Mouse (Mus musculus) thymus, postnatal 0 days (tissue): Measurements from ENCODE around the gene Uqcr10. TPM values are rescaled to one million over a fixed set of nuclear protein-coding genes. Genes with fewer than 3 reads are reported as not detected.
"Not testable (repeated sequence)": the region's sequence is repeated elsewhere in the genome, so short reads cannot be mapped to it uniquely, and the experiment has no call there.

Source experiments
- DNase-seq: peaks from one replicate; pipeline ENCODE4 v3.0.0-alpha.2; 2015; ENCODE audit warnings: low spot score
- polyA plus RNA-seq: library from polyadenylated mRNA; unstranded; fragments of >200 nt; fragmentation: Nextera tagmentation; extraction: Ambion mirVana; gene quantifications from 2 replicates; pipeline ENCODE4 v1.2.1, GENCODE M21; 2015

Gene Uqcr10
- polyA plus RNA-seq, 1 experiment from 2014 or later: 1,084 TPM

DNA sequence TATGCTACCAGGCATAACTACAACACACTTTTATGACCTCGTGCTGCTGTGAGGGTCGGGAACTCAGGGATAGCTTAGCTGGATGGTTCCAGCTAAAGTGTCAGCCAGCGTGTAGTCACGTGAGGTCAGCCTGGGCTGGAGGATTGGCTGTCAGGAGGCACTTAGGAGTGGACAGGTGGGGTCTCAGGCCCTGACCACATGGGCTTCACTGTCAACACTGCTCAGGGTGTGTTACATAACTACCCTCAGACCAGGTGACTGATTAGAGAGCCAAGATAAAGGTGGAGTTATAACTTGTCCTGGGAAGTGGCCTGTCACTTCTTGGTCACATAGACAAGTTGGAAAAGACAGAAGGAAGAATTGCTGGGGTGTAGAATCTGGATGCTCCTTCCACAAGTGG lies 11.5 kb upstream of the Uqcr10 start:
- no peak for DNase-seq

DNA sequence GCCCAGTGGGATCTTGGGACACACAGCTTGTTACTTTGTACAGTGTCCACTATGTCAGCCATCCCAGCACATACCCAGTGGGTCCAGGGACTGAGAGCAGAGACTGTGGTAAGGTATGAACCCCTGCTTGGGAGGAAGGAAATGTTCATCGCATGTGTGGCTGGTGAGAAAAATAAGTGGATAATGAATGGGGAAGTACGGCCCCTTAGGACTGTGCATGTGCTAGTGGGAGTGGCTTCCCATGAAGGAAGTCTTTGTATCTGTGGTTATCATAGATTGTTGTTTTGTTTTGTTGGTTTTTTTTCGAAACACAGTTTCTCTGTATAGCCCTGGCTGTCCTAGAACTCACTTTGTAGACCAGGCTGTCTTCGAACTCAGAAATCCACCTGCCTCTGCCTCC lies 10.6 kb upstream of the Uqcr10 start:
- no peak for DNase-seq

DNA sequence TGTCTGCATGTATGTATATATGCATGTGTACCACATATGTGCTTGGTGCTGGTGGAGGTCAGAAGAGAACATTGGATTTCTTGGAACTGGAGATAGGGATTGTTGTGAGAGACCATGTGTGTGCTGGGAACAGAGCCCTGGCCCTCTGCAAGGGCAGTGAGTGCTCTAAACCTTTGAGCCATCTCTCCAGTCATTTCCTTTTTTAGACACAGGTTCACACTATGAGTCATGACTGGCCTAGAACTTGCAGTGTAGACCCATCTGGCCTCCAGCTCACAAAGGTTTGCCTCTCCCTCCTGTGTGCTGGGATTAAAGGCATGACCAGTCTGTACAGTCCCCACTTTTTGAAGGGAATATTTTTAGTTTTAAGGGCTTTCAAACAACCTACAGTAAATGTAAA lies 8.7 kb upstream of the Uqcr10 start:
- DNase-seq: no peak

DNA sequence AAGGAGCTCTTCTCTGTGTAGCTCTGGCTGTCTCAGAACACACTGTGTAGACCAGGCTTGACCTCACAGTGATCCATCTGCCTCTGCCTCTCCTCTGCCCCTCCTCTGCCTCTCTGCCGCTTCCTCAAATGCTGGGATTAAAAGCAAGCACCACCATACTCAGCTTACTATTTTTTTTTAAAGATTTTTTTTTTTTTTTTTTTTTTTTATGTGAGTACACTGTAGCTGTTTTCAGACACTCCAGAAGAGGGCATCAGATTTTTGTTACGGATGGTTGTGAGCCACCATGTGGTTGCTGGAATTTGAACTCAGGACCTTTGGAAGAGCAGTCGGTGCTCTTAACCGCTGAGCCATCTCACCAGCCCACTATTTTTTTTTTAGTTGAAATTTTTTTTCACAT lies 6.0 kb upstream of the Uqcr10 start:
- not testable (repeated sequence) for DNase-seq

DNA sequence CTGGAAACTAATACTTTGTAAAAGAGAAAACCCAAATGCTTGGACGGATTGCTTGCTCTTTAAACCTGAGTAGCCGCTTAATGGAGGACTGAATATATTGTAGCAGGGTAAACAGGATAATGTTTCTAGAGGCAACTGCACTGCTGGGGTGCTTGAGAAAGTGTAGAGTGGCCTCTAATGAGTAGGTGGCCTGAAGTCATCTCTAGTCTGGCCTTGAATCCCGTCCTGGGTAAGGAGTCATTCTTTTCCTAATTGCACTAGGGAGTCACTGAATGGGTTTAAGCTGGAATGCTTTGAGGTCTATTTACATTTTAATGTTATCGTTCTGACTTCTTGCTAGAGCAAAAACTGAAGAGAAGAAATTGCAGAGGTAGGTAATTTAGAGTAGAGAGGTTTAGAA lies 1.0 kb upstream of the Uqcr10 start:
- no peak for DNase-seq

DNA sequence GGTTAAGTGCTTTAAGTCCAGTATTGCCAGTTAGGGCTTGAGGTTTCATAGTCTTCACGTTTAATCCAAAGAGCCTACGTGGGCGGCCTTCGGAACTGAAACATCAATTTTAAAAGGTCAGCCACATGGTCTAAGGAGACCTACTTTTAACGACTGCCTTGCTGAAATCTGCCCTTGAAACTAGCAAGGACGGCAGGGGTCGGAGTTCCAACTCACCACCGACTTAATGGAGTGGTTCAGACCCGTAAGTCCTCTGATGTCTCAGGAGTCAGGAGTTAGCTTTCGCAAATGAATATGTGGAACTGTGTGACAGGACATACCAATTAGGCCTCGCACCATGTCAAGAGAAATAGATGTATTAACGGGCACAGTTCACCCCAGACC lies 462 bp downstream of the Uqcr10 start:
- DNase-seq: no peak

DNA sequence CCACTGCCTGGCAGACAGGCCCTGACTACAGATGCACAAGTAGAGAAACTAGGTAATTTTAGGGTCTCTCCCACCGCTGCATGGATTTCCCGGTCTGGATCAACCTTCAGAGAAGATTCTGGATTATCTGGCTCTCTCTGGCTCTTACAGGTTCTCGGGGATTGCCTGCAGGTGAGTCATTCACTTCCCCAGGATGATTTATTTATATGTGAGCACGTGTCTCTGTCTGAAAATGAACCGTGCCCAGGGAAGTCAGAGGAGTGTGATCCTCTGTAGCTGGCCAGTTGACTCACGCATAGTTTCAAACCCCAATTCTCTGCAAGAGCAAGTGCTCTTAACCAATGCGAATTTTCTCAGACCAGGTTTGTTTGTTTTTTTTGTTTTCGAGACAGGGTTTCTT lies 3.4 kb downstream of the Uqcr10 start:
- no peak for DNase-seq

DNA sequence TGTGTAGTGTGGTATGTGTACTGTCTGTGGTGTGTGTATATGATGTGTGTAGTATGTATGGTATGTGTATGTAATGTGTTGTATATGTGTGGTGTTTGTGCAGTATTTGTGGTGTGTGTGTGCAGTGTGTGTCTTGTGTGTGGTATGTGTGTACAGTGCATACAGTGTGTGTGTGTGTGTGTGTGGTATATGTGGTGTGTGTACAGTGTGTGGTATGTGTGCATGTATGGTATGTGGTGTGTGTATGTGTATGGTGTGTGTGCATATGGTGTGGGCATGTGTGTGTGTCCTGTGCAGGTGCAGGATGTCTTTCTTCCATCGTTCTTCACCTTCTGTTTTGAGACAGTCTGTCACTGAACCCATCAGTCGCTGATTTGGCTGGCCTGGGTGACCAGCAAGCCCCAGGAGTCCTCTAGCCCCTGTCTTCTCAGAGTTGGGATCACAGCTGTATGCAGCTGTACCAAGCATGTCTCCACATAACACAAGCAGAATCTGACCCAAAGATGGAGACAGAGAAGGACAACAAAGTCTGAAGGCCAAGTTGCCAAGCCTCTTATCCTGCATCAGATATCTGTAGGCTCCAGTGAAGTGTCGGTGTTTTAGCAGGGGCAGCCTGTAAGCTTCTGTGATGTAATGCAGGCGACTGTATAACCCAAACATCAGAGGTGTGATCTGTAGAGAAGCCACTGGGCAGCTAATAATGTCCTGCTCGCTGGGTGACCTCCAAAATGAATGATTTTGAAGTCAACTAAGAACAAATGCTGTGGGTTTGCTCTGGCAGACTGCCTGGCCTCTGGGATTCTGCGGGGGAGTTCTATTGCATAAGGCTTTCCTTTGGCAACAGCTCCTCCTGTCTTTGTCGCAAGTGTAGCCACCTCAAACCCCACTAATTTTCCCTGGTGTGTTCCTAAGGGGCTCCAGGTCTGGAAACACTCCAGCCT lies 6.8 kb downstream of the Uqcr10 start:
- DNase-seq: no peak

DNA sequence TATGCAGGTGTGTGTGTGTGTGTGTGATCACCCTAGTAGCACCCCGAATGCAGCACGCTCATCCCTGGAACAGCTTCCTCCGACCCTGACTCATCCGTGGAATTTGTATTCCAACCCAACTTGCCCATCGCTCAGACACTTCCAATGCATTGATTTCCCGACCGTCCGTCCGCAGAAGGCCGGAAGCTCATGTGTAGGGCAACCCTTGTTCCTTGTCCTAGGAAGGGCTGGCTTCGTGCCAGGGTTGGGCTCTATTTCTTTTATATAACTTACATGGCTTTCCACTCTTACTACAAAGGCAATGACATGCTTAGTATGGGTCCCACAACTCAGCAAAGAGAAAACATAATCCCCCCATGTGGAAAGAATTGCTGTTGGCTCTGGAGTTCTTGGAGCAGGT lies 12.0 kb downstream of the Uqcr10 start:
- DNase-seq: no peak

DNA sequence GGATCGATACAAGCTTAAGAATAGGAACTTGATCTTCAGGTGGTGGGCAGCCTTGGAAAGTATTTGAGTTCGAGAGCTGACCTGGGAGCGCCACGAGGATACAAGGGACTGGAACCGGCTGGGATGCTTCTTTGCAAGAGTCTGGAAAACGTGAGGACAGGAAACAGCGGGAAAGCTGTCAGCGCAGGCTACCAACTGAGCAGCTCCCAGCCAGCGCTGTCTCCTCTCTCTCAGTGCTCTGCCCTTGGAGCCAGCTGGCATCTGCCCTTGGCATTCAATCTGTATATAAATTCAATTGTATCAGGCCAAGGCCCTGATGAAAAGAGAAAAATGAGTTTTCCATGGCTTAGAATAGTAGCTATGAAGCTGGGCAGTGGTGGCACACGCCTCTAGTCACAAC lies 12.9 kb downstream of the Uqcr10 start:
- DNase-seq: no peak

DNA sequence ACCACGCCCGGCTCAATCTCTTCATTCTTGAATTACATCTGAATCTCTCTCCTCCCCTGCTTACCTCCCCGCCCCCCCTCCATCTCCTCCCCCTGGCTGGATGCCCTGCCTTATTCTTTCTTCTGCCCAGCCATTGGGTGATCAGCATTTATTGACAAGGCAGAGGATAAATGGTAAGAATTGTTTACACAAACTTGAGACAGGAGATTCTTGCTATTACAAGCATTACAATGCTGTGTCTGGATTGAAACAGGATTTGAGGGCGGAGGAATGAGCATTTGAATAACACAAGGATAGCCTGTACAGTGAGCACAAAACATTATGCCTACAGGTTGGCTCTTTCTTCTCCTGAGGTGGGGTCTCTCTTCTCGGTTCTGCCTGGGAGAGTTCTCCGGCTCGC lies 13.8 kb downstream of the Uqcr10 start:
- no peak for DNase-seq

DNA sequence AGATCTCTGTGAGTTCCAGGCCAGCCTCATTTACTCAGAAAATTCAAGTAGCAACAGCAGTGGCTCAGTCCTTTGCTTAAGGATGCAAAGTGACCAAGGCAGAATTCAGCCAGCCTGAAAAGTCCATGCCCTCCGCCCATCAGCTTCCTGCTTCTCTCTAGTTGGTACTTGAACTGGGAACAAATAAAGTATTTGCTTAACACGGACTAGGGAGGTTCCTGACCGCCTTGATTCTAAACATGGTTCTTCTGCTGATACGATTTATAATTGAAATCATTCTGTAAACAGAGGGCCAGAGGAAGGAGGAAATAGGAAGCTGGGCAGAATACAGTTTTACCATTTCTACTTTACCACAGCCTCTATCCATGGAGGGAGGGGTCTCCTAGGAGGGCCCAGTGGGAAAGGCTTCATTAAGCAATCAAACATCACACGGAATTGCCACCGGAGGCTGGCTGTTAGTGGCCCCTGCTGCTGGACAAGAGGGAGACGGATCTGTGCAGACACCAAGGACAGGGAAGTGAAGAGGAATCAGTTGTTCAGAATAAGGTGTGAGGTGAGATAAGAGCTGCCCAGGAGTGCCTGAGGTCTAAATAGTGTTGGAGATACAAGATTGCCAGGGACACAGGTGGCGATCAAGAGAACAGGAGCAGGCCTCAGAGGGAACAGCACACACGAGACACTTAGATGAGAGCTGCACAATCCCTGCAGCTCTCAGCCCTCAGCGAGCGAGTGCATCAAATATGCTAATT lies 15.3 kb downstream of the Uqcr10 start:
- DNase-seq: no peak

DNA sequence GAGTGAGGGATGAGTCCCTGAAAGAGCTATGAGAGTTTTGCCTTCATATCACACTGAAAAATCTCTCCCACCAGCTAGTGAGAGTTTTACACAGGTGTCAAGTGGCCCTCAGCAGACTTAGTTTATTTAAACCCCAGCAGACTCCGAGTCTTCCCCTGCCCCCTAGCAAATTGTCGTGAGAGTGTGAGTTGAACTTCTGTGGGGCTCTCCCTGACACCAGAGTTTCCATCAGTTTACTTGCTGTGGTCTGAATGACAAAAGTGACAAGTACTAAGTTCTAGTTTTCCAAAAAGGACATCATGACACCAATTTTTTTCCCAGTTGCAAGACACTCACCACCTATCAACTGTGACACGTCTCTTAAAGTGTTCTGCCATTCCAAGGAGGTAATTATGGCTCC lies 16.3 kb downstream of the Uqcr10 start:
- DNase-seq: no peak

DNA sequence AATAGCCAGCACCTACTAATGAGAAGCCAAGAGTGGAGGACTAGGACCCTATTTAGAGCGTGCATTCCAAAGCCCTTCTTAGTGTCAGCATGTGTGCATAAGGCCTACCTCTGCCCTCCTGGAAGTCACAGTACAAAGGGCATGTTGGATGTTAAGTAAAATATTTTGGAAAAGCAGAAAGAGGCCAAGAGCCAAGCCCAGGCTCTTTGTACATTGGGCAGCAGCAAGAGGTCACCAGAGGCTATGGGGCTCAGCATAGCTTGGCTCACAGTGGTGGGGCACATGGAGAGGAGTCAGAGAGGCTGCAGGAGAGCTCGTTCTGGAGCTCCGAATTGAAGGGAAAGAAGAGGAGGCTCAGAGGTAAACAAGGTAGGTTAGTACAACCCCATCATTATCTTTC lies 17.1 kb downstream of the Uqcr10 start:
- DNase-seq: no peak

DNA sequence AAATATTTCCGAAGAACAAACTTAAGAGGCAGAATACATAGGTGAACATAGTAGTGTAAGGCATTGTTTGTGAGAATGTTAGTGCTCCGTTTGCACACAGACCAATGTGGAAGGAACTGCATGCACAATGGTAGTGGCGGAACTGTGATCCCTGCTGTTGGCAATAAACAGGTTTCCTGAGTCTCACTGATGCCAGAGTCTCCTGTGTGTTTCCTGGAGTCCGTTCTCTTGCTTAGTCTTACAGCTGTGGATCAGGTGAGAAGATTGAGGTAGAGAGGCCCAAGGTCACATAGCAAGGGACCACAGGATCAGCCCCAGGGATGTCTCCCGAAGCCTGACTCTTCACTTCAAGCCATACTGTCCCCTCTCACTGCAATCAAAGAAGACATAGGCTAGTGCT lies 18.6 kb downstream of the Uqcr10 start:
- no peak for DNase-seq

DNA sequence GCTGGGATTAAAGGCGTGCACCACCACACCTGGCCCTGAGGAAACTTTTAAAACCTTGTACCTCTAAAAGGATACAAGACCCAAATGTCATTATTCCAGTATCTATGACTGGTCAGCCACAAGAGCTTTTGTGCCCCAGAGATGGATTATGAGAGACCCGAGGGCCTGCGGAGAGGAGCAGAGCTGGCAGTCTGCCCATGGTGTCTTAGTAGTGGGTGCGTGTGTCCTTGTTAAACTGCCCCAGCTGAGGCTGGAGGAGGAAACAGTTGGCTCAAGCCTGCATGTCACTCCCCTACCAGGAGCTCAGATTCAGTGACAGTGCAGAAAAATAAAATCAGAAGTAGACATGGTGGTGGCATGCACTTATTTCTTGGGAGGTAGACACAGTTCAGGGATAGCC lies 19.1 kb downstream of the Uqcr10 start:
- no peak for DNase-seq

DNA sequence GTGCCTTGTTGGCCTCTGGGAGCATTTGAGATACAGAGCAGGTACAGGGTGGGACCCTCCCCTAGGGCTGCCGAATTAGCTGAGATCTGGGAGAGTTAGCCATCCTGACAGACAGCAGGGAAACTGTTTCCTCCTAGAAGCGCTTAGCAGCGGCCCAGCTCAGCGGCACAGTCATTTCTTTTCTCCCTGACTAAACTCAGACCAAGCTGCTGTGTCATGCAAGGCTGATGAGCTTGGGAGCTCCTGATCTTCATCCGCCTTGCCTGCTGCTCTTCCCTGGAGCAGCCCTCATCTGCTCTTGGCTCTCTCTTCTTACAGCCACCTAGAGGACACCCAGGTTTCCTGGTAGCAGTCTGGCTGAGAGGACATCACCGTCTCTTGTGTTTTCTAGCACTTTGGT lies 20.0 kb downstream of the Uqcr10 start:
- DNase-seq: no peak

DNA sequence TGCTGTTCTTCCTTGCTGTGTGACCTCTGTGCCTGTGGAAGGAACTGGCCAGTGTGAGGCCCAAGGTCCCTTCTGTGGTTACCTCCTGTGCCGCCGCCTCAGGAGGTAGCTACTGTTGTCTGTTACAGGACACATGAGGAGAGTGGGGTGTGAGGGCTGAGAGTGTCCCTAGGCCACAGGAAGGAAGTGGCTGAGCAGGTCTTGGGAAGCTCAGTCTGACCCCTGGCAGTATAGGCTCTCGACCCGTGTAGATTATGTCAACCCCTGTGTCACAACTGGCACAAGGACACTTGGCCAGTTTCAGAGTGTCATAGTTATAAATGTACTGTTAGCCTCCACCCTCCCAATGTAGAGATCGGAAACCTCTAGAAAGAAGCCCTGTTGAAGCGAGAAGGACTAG lies 20.6 kb downstream of the Uqcr10 start:
- no peak for DNase-seq

DNA sequence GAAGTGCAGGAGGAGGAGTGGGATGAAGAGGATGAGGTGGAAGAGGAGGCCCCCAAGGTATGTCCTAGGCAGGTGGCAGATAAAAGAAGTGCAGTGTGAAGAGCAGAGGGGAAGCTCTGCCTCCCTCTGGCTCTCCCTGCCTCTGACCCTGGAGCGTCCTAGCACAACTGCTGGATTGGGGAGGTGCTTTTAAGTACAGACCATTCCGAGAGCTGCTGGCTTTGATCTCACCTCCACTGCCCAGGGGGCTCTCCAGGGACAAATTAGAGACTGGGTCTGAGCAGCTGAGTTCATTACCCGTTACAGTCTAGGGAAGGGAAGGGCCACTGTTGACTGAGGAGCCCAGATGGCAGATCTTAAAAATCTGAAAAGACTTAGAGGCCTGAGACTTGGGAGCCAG lies 24.0 kb downstream of the Uqcr10 start:
- no peak for DNase-seq

DNA sequence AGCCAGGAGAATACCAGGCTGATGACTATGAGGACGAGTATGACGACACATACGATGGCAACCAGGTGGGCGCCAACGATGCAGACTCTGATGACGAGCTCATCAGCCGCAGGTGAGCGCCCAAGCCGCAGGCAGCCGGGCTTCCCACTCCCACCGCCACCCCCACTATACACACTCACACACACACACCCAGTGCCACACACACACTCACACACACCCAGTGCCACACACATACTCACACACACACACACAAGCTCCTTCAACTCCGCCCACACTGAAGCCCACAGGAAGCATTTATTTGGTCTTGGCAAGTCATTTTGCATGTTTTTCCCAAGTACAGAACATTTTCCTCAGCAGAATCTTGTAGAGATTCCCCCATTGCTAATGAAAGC lies 24.7 kb downstream of the Uqcr10 start:
- DNase-seq: no peak

DNA sequence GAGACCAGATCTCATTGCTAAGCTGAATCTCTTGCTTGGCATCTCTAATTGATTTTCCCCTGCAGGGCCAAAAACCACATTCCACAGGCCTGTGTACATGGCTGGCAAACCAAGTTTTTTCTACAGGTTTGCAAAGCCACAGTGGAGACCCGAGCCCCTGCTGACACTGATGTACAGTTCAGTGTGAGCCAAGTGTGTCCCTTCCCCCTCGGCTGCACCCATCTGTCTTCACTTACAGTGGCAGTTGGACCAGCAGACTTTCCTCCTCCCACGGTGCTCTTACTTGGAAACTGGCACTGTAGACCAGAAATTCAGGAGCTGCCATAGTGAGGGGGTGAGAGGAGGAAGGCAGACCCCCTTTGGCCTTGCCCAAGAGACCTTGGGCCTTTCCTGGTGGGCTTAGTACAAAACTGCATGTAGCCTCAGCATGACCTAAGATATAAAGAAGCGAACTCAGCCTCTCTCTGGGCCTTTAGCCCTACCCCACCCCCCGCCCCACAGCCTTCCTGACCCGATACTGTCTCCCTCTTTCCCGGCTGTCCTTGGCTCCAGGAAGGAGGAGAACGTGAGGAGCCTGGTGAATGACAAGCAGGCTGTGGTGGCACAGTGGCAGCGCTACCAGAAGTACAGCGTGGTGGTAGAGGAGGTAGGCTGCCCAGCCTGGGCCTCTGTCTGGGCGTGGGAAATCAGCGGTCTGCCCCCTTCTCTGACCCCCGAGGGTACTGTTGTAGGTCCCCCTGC lies 25.3 kb downstream of the Uqcr10 start:
- no peak for DNase-seq

DNA sequence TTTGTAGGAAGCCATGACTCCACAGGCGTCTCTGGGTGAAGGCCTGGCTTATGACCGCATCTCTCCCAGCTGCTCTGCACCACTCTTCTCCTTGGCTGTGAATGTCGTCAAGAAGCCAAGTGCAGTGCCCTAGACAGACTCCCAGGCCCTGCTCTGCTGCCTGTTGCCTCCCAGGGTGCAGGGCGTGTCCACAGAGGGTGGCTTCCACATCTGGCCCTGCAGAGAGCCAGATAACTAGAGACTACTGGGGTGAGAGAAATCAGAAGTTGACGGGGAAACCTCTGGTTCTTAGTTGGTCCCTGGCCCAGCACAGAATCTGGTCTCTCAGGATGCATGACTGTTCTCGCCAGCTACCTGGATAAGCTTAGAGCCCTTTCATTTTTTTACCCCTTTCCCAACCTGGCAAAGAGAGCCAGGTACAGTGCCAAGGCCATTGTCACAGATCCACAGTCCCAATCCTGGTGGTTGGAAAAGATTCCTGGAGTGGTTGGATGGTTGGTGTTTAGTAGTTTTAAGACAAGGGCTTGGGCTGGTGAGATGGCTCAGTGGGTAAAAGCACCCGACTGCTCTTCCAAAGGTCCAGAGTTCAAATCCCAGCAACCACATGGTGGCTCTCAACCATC lies 26.8 kb downstream of the Uqcr10 start:
- DNase-seq: no peak
